Mouse (Mus musculus): Measurements from ENCODE around the gene Wnt3a.
A peak's percentile ranks its signal among the peaks of the same experiment; 100 is the strongest.

Gene Wnt3a

GRCm38 (mm10) chr11:59262308-59262707 is 28.2 kb downstream of the Wnt3a start:
- DNase-seq (ENCODE audit: low read depth, low spot score) = no peak

GRCm38 (mm10) chr11:59260706-59261493 is 29.7 kb downstream of the Wnt3a start:
- DNase-seq (ENCODE audit: low read depth, low spot score) = no peak

DNA sequence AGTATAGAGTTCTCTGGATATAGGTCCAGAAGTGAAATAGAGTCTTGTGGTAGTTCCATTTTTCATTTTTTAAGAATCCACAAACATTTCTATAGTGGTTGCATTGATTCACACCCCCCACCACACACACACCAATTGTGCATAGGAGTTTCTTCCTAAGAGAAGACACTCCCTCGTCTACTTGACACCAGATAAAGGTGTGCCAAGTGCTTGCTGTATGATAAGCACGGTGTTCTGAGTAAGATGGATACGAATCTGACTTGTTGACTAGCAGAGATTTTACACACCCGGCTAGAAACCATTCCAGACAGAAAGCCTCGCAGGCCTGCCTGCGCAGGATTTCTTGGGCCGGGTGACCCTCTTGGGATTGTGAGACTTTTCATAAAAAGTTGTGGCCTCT is 30.9 kb downstream of the Wnt3a start:
- DNase-seq (ENCODE audit: low read depth, low spot score) = no peak

GRCm38 (mm10) chr11:59248101-59248500 is 42.5 kb downstream of the Wnt3a start:
- DNase-seq (ENCODE audit: low read depth, low spot score) = no peak

DNA sequence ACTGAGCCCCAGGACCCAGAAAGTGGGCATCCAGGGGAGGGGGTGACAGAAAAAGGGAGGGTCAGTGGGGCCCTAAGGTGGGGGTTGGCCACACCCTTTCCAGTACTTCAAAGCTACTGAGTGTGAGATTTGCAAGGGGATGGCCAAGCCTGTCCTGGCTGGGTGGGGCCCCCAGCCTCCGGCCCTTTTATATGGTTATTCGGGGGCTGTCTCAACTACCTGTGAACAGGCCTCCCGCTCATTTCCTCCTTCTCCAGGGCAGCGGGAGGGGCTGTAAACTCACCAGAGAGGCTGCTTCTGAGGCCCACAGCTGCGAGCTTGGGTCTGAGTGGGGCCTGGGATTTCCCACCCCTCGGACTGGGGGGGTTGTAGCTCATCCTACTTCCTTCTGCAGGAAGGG is 46.7 kb downstream of the Wnt3a start:
- no peak for DNase-seq (ENCODE audit: low read depth, low spot score)

- DNase-seq (ENCODE audit: low read depth, low spot score) = no peak
Measured at GRCm38 (mm10) chr11:59241841-59242240, 48.7 kb downstream of the Wnt3a start.

- DNase-seq (ENCODE audit: low read depth, low spot score) = no peak
Measured at GRCm38 (mm10) chr11:59239796-59240195, 50.8 kb downstream of the Wnt3a start.

DNA sequence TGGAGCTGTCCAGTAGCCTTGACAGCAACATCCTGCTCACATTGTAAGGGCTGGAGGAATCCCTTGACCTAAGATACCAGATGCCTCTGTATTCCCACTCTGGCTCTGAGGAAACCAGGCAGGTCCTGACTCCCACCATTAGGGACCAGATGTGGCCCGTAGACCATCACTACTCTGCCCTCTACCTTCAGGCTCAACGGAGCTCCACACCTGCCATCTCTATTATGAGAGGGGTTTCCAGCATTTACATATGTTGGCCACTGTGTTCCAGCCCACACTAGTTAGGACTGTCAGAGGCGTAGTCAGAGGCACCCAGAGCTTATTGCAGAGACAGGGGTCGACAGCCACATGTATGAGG is 51.1 kb downstream of the Wnt3a start:
- DNase-seq (ENCODE audit: low read depth, low spot score) = no peak

GRCm38 (mm10) chr11:59238525-59239427 is 51.8 kb downstream of the Wnt3a start:
- DNase-seq (ENCODE audit: low read depth, low spot score) = no peak

DNA sequence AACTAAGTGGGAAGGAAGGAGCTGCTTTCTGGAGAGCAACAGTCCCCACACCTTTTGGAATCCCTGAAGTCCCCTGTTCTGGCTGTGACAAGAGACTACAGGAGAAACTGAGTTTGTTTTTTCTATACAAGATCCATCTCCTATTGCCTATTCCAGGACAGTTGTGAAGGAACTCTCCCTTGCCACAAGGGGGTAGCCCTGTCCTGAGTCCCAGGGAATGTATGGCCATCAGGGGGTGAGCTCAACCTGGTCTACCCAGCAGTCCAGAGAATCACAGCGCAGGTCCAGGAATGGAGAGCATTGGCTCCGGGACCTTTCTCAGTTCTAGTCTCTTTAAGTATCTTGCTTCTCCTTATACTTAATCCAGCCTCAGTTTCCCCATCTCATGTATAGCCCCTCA is 57.8 kb downstream of the Wnt3a start:
- no peak for DNase-seq (ENCODE audit: low read depth, low spot score)

GRCm38 (mm10) chr11:59230144-59230760 is 60.3 kb downstream of the Wnt3a start:
- DNase-seq (ENCODE audit: low read depth, low spot score) = no peak

DNA sequence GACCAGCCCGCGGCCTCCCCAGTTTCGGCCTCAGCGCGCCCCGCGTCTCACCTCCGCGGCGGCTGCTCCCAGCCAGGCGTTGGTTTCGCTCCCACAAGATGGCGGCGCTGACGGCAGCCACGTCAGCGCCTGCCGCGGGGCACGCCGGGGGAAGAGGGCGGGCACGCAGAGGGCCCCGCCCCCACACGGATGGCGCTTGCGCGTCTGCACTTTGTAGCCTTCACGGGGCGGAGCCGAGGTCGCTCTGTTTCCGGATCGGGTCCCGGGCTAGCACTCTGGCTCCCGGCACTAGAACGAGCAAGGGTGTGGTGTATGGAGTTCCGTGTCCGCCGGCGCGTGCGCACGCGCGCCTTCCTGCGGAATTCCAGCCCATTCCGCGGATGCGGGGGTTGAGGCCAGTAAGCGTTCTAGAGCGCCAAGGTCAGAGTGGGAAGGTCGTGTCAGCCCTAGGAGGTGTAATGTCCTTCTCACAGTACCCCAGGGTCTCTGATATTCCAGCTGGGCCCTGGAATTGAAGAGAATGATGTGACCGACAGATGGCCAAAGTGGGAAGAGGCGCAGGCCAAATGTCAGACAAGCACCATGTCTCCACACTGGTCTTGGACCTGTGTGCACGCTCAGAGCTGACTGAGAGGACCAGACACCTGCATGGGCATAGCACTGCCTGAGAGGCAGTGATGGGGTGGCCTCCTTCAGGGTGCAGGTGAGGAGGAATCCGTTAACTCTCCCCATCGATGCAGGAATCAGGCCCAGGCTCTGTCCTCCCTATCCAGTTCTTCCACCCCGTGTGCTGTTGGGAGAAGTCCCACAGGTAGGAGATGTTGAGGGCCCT is 62.2 kb downstream of the Wnt3a start, which contains the start of gene Arf1:
TSS of gene Arf1 (minus strand) at position 149 of the 832 bp plus-strand sequence.
- peak; percentile 81 for DNase-seq (ENCODE audit: low read depth, low spot score)

DNA sequence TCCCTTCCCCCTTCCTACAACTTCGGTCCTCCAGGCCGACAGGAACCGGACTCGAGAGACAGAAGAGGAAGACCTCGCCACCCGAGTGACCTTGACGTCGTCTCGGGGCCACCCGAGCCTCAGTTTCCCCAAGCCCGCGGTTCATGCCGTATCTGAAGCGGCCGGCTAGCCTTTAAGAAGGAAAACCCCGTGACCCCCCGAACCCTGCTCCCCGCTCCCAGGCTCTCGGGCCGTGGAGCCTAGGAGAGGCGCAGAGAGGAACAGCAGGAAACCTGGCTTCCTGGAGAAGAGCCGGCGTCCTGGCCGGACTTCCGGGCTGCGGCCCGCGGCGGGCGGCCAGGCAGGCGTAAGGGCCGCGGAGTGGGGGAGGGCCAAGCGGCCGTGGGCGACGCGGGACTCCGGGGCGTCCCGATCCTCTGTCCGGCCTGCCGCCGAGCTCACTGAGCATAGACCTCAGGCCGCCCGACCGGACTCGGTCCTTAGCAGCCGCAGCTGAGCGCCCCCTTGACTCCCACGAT is 62.9 kb downstream of the Wnt3a start:
- no peak for DNase-seq (ENCODE audit: low read depth, low spot score)

DNA sequence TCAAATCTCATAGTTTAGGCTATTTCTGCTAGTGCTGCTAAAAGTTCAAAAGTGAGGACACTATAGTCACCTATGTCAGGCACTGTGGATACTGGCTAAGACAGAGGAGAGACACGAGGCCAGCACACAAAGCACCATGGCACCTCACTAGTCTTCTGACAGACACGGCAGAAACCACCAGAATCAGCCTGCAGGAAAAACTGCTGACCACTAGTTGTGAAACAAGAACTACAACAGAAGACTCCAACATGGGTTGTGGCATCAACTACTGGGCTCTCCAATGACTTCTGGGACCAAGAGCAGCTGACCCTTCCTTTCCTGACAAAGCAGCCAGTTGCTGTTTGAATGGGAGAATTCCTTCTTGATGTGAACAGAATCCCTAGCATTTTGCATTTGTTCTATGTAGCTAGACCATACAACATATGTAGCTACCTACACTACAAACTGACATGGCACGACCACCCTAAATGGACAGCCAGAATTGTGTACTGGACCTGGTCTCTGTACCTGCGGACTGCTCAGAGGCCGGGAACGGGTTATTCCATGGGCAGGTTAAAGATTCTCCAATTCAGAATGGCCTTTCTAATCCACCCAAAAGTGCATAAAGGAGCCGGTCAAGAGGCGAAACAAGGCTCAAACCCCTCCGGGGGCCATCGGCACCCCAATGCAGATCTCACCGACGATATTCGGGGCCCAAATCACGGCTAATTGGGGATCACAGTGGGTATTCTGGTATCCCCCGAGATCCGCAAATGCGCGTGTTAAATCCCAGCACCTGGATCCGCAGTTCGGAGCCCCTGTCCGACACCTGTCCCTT is 63.6 kb downstream of the Wnt3a start:
- no peak for DNase-seq (ENCODE audit: low read depth, low spot score)

- DNase-seq (ENCODE audit: low read depth, low spot score) = no peak
Measured at GRCm38 (mm10) chr11:59226251-59226650, 64.3 kb downstream of the Wnt3a start.

GRCm38 (mm10) chr11:59225167-59225566 is 65.4 kb downstream of the Wnt3a start:
- DNase-seq (ENCODE audit: low read depth, low spot score) = no peak

GRCm38 (mm10) chr11:59224470-59224869 is 66.1 kb downstream of the Wnt3a start:
- DNase-seq (ENCODE audit: low read depth, low spot score) = no peak

GRCm38 (mm10) chr11:59224025-59224424 is 66.5 kb downstream of the Wnt3a start:
- DNase-seq (ENCODE audit: low read depth, low spot score) = no peak

DNA sequence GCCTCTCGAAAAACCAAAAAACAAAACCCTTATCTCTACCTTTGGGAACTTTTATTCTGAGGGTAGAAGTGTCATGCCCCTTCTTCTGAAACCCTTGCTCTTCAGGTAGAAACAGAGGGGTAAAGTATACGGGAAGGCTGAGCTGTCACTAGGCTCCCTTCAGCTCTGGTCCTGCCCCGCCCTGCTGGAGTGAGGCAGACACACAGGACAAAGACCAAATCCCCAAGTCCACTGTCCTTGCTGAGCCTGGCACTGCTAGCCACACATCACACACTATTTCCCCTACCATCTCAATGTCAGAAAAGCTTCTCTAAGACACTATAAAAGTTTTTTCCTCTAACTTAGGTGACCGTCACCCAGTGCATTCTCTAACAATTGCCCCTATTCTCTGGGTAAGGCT is 68.2 kb downstream of the Wnt3a start:
- DNase-seq (ENCODE audit: low read depth, low spot score) = no peak

DNA sequence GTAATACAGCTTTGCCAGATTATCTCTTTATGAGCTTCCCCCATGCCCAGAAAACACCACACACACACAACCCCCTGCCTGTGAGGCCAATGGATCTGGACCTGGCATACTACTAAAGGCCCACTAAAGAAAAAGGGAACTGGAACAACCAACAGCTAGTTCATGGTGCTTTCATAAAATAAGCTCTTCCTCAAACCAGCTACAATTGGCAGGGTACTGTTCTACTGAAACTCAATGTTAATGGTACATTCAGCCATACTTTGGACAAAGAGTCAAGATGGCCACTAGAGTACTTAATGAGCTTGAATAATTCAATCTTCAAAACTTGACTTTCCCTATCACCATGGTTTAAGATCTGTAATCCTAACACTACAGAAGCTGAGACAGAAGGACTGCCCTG is 68.9 kb downstream of the Wnt3a start:
- DNase-seq (ENCODE audit: low read depth, low spot score) = no peak
